ENCODE assay signal across 23 mouse cellular contexts in the genomic region with DNA sequence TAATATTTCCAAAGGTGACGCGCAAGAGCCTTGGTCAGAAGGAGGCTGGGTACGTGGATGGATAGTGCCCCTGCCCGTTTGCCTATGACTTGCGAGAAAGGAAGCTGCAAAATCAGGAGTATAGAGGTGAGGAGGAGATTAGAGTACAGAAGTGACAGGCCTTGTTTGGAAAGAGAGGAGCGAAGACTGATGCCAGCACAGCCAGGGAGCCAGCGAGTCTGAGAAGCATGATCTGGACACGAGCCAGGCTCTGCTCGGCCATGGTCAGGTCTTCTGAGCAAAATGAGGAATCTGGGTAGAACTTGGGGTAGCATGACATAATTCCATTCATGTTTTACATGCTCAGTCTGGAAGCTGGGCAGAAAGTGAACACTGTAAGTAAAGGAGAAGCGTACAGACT.
A peak's percentile ranks its signal among the peaks of the same experiment; 100 is the strongest.
DNase-seq lines count a peak whose midpoint lies in the region; ATAC-seq and TF ChIP-seq lines count a peak whose summit lies in the region.
"Had no signal": no experiment of that assay in that cellular context is flagged by ENCODE, and none has a peak within 500 bp of the region (broad histone marks: within the 10 kb centered on the region; RNA-seq: fewer than 3 reads in every experiment).

No protein-coding gene starts in this region.

- no peaks in the 10 kb centered on the region for H3K36me3 ChIP-seq in forebrain, embryonic 14.5 days (ENCODE audit: control insufficient read depth, insufficient read depth, low read length)
- H3K36me3 ChIP-seq in forebrain, embryonic 11.5 days (ENCODE audit: control insufficient read depth, insufficient read depth, low read length): no peaks in the 10 kb centered on the region
- no peaks in the 10 kb centered on the region for H3K36me3 ChIP-seq in lung, embryonic 14.5 days (ENCODE audit: insufficient read depth)
- H3K36me3 ChIP-seq: liver, embryonic 12.5 days; midbrain, embryonic 13.5 days; neural tube, embryonic 12.5 days had no signal

- H3K4me1 ChIP-seq in forebrain, embryonic 14.5 days (ENCODE audit: control insufficient read depth, insufficient read depth, low read length): no peaks in the 10 kb centered on the region
- no peaks in the 10 kb centered on the region; the same call in 1 of the 2 replicates for H3K4me1 ChIP-seq in forebrain, embryonic 11.5 days (replicated peaks; ENCODE audit: control insufficient read depth, insufficient read depth, low read length)
- no peaks in the 10 kb centered on the region for H3K4me1 ChIP-seq in lung, embryonic 14.5 days (ENCODE audit: insufficient read depth)
- H3K4me1 ChIP-seq: embryonic facial prominence, embryonic 10.5 days; kidney, embryonic 15.5 days; limb, embryonic 13.5 days; liver, embryonic 12.5 days; neural tube, embryonic 12.5 days had no signal

- 80% methylated on average over 10 of the region's 10 CpGs for WGBS in forebrain, embryonic 14.5 days
- 96% methylated on average over 10 of the region's 10 CpGs for WGBS in forebrain, embryonic 11.5 days
- WGBS in lung, embryonic 14.5 days: 69% methylated on average over 10 of the region's 10 CpGs

- H3K9me3 ChIP-seq in forebrain, embryonic 14.5 days (replicated peaks; ENCODE audit: control insufficient read depth, low read length): no peaks in the 10 kb centered on the region
- no peaks in the 10 kb centered on the region for H3K9me3 ChIP-seq in forebrain, embryonic 11.5 days (ENCODE audit: control insufficient read depth, low read length)
- no peaks in the 10 kb centered on the region for H3K9me3 ChIP-seq in lung, embryonic 14.5 days (ENCODE audit: low read depth, low read length)
- H3K9me3 ChIP-seq: embryonic facial prominence, embryonic 10.5 days; kidney, embryonic 15.5 days; limb, embryonic 13.5 days; liver, embryonic 12.5 days; midbrain, embryonic 13.5 days; neural tube, embryonic 12.5 days had no signal

- ATAC-seq in forebrain, embryonic 14.5 days: no peak
- ATAC-seq in forebrain, embryonic 11.5 days (replicated peaks; ENCODE audit: low FRiP score): no peak
- no peak; the same call in 1 of the 2 replicates for ATAC-seq in lung, embryonic 14.5 days (ENCODE audit: insufficient read depth)
- ATAC-seq: forebrain, postnatal 0 days; hindbrain, embryonic 16.5 days; intestine, embryonic 16.5 days; liver, embryonic 12.5 days; midbrain, embryonic 13.5 days had no signal

- H3K4me2 ChIP-seq in forebrain, embryonic 14.5 days (ENCODE audit: low read length): no peak overlapping the region
- H3K4me2 ChIP-seq in forebrain, embryonic 11.5 days (ENCODE audit: low read depth, low read length, severe bottlenecking): no peak overlapping the region
- no peak overlapping the region for H3K4me2 ChIP-seq in lung, embryonic 14.5 days
- H3K4me2 ChIP-seq: kidney, embryonic 15.5 days; limb, embryonic 13.5 days; liver, embryonic 12.5 days; midbrain, embryonic 13.5 days; neural tube, embryonic 12.5 days had no signal

- no peak overlapping the region for H3K4me3 ChIP-seq in forebrain, embryonic 14.5 days (ENCODE audit: low read depth, low read length)
- no peak overlapping the region for H3K4me3 ChIP-seq in forebrain, embryonic 11.5 days (ENCODE audit: low read depth, low read length)
- H3K4me3 ChIP-seq in lung, embryonic 14.5 days (ENCODE audit: low read depth, low read length): no peak overlapping the region
- H3K4me3 ChIP-seq: embryonic facial prominence, embryonic 10.5 days; heart, adult 2 months; kidney, embryonic 15.5 days; limb, embryonic 13.5 days; liver, embryonic 12.5 days; midbrain, embryonic 13.5 days; neural tube, embryonic 12.5 days had no signal

- H3K9ac ChIP-seq in forebrain, embryonic 14.5 days (ENCODE audit: low read length): no peak overlapping the region
- no peak overlapping the region for H3K9ac ChIP-seq in forebrain, embryonic 11.5 days (ENCODE audit: low read length)
- no peak overlapping the region for H3K9ac ChIP-seq in lung, embryonic 14.5 days
- H3K9ac ChIP-seq: forebrain, postnatal 0 days; kidney, embryonic 15.5 days; limb, embryonic 13.5 days; liver, embryonic 12.5 days; midbrain, embryonic 13.5 days; neural tube, embryonic 12.5 days had no signal

- no peak overlapping the region for H3K27ac ChIP-seq in forebrain, embryonic 14.5 days (ENCODE audit: low read depth, low read length)
- no peak overlapping the region for H3K27ac ChIP-seq in forebrain, embryonic 11.5 days (ENCODE audit: low read depth, low read length)
- H3K27ac ChIP-seq in lung, embryonic 14.5 days (ENCODE audit: low read depth): no peak overlapping the region
- H3K27ac ChIP-seq: embryonic facial prominence, embryonic 10.5 days; heart, adult 2 months; kidney, embryonic 15.5 days; limb, embryonic 13.5 days; liver, embryonic 12.5 days; midbrain, embryonic 13.5 days; neural tube, embryonic 12.5 days had no signal

- TF ChIP-seq CTCF in lung, embryonic 14.5 days (IDR thresholded peaks at IDR 0.05; ENCODE audit: low read depth): no peak

- peak; percentile 42 for DNase-seq in adrenal gland, postnatal 10 days
- no peak for DNase-seq in adrenal gland, adult 18-20 months (ENCODE audit: low spot score in 2 of 2)
- DNase-seq in forebrain, embryonic 14.5 days (ENCODE audit: low spot score): peak; percentile 25
- no peak for DNase-seq in forebrain, embryonic 11.5 days (ENCODE audit: low spot score)
- peak; percentile 24 for DNase-seq in lung, embryonic 14.5 days
- DNase-seq in lung, postnatal 14 days: no peak
- peak; percentile 52 to 75 for DNase-seq in cerebellum, postnatal 25 days
- no peak for DNase-seq in B cell, adult 2 months
- DNase-seq: forebrain, postnatal 0 days; gastrocnemius, postnatal 14 days; heart, adult 2 months; layer of hippocampus, postnatal 36 days; lung, adult 18-20 months; right cerebral cortex, postnatal 25 days; spleen, adult 18-20 months had no signal

- H3K27me3 ChIP-seq in forebrain, embryonic 14.5 days (replicated peaks; ENCODE audit: control insufficient read depth, insufficient read depth, low read length): no peaks in the 10 kb centered on the region
- no peaks in the 10 kb centered on the region for H3K27me3 ChIP-seq in forebrain, embryonic 11.5 days (ENCODE audit: control insufficient read depth, insufficient read depth, low read length)
- H3K27me3 ChIP-seq in lung, embryonic 14.5 days (ENCODE audit: insufficient read depth, low read length): no peaks in the 10 kb centered on the region
- H3K27me3 ChIP-seq: kidney, embryonic 15.5 days; limb, embryonic 13.5 days; liver, embryonic 12.5 days; midbrain, embryonic 13.5 days; neural tube, embryonic 12.5 days had no signal

Comparison
In these comparisons a context has a peak if more than half of its experiments do, and no peak if none do; other contexts are left out.
1. DNase-seq: peak in adrenal gland, postnatal 10 days (single experiment), forebrain, embryonic 14.5 days (single experiment), lung, embryonic 14.5 days (single experiment) and cerebellum, postnatal 25 days (2 of 2); none in adrenal gland, adult 18-20 months (0 of 2), forebrain, embryonic 11.5 days (single experiment), lung, postnatal 14 days (single experiment) and B cell, adult 2 months (0 of 2).